Mouse (Mus musculus): Measurements from ENCODE around the gene Carm1.

DNA sequence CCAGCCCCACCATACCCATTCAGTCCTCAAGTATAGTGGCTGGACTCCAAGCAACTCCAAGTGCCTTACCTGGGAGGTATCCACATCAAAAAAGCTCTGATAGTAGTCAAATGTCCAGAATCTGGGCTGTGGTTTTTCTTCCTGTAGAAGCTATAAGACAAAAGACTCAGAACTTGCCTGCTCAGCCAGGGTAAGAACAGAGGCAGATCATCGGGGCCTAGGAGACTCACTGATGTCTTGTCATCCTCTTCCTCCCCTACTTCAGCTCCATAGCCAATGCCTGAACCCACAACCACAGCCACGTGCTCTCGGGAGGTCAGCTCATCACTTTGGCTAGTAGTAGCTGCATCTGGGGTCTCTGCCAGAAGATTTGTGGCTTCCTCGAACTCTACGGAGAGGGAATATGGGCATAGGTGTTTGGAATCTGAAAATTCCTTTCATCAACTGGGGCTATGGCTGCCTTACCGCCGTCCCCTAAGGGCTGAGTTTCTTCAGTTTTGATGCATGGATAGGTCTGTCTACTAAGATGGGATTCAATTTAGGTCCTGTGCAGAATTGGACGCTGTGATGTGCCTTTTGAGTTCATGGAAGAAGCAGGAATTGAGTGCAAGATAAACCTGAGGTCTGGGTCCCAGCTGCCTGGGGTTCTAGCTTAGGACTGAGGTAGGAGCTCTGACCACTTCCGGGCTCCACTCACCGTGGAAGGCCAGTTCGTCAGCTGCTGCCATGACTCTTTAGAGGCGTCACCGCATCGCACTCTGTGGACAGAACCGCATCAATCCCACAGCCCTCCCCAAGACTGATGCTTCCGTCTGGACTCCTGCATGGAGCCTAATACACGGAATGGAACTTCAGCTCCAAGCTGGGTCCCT is 45.4 kb downstream of the Carm1 start:
- TF ChIP-seq POLR2A (IDR thresholded peaks at IDR 0.05; ENCODE audit: insufficient read length, low read depth) (no peak), MAX (IDR thresholded peaks at IDR 0.05; ENCODE audit: low read depth) (no peak), TCF12 (IDR thresholded peaks at IDR 0.05; ENCODE audit: insufficient read depth, poor library complexity, severe bottlenecking) (no peak), E2F4 (IDR thresholded peaks at IDR 0.05; ENCODE audit: insufficient read depth) (no peak), USF1 (IDR thresholded peaks at IDR 0.05; ENCODE audit: low read depth) (no peak), MYOD1 (IDR thresholded peaks at IDR 0.05; ENCODE audit: control insufficient read depth in 1 of 3, insufficient read length in 2 of 3, low read depth in 2 of 3) (no peak), POLR2AphosphoS2 (IDR thresholded peaks at IDR 0.05; ENCODE audit: insufficient read length, low read depth) (peak; percentile 68), REST (IDR thresholded peaks at IDR 0.05; ENCODE audit: insufficient read depth, insufficient read length) (no peak)
